Mouse (Mus musculus) urinary bladder, postnatal 10 days (tissue): ENCODE measurements around the gene Brd3os.

Experiments used
- DNase-seq: peaks from one replicate; pipeline ENCODE4 v3.0.0; 2022; ENCODE audit warnings: low spot score

The Brd3os gene

DNA sequence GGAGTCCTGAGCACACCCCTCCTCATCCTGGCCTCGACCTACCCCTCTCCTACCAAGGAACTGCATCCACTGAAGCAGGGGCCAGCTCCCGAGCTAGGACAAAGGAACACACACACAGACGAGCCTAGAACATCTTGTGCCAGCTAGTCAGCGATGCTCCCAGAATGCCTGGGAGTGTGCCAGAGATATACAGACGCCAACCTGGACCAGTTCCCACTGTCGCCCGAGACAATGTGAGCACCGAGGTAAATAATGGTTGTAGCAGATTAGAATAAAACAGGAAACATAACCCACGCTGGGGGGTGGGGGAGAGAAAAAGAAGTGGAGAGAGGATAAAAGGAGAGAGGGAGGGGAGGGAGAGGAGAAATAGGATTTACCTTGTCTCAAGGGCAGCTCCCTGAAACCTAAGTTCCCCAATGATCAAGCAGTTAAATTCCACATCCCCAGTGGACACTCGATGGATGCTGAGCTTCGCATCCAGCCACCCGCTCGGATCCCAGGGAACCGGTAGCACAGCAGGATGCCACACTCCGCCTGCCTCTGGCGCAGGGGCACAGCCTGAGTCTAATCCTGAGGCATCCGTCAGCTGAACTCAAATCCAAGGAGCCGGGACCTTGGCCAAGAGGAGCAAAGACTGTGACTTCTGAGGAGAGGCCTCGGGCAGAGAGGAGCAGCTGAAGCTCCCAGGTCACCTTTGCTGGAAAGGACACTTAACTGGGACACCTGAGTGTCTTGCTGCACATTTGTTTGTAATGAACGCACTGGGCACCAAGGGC is 20.6 kb upstream of the Brd3os start:
- no peak for DNase-seq

DNA sequence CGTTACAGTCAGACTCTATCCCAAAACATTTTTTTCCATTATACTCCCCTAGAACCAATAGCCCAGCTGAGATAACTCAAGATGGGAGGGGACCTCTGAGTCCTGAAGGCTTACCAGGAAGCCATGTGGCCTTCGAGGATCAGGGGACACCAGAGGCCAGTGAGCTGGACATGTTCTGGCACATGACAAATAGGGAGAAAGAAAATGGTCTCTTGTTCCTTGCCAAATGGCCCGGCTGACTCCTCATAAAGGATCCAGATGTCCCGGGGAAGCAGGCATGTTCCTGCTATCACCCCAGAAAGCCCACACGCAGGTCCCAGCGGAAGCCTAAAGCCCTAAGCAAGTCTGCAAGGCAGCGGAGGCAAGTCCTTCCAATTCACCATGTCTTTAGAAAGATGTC is 18.5 kb upstream of the Brd3os start:
- no peak for DNase-seq

DNA sequence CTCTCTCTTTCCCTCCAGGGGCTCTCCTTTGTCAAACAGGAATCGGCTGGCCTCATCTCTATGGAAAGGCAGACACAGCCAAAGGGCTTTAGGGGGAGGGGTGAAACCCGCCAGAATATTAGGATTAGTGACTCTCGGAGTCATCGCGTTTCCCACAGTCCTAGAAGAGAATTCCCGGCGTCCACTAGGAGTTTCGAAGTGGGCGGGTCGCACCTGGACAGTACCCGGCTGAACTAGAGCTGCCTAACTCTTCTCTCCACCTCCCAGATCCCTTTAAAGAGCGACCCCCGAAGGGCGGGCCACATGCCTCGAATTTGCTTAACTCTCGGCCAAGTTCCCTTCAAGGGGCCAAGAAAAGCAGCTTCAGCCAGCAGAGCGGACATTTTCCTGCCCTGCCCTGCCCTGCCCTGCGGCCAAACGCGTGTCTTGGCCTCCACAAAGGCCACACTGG is 16.9 kb upstream of the Brd3os start:
- DNase-seq: no peak

DNA sequence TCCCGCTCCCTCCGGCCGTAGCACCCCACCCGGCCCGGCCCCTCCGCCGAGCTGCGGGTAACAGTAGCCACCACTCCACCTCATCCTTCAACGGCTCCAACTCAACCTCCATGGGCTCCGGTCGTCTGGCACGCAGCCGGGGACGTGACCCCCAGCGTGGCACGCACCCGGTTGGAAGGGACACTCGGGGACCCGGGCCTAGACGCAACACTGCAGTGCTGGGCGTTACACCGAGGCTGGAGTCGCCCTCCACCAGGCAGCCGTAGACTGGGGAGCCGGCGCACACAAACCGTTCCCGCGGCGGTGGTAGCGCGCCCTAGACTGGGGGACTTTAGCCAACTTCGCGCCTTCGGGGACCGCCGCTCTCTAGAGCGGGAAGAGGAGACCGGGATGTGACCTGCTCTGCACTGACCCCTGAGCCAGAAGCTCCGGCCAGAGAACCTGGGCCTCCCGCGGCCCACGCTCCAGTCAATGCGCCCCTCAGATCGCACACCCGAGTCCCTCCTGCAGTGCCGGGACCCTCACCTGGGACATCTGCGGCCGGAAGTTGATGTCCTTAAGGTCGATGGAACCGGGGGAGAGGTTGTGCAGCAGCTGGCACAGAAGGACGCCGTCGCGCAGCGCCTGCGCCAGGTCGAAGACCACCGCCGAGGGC is 16.2 kb upstream of the Brd3os start:
- no peak for DNase-seq

DNA sequence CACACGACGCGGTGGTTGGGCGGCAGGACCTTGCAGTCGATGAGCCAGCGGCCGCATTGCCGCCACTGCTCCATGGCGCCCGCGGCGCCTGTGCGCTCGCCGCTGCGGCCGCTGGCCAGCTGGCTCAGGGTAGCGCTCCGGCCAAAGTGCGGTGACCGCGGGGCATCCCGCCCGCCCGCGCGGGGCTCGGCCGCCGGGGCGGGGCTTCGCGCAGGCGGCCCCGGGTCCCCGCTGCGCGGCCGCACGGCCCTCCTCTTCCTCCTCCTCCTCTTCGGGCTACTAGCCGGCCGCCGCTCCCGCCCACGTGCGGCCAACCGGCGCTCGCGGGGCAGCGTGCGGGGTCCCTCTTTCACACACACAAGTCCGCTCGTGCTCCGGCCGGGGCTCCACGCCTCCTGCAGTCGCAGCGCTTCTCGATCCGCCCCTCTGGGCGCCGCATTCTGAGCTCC is 15.7 kb upstream of the Brd3os start:
- no peak for DNase-seq

DNA sequence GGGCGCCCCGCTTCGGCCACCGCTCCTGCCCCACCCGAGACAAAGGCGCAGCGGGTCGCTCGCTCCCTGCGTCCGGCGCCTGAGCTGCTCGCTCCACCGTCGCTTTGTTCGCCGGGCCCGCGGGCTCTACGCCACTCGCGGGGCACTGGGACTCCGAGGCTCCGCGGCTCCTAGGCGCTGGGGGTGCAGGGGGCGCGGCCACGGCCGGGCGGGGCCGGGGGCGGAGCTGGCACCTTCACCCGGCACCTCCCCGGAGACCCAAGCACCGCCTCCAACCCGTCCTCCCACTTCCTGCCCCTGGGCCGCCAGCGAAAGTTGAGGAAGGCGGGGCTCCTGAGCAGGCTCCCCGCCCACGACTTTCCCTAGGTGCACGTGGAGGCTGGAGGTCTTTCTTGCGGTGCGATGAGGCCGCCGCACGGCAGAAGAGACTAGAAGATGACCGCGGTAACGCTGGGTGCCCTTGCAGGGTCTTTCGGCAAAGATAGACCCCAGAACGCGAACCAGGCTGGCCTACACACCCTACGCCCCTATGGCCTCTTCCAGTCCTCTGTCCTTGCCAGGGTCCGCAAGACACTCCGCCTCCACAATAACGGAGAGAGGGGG is 15.2 kb upstream of the Brd3os start, which contains the start of gene Vav2:
Gene Vav2, minus strand, starts transcription at position 179 of the 603 bp plus-strand sequence.
- DNase-seq: peak; percentile 80

DNA sequence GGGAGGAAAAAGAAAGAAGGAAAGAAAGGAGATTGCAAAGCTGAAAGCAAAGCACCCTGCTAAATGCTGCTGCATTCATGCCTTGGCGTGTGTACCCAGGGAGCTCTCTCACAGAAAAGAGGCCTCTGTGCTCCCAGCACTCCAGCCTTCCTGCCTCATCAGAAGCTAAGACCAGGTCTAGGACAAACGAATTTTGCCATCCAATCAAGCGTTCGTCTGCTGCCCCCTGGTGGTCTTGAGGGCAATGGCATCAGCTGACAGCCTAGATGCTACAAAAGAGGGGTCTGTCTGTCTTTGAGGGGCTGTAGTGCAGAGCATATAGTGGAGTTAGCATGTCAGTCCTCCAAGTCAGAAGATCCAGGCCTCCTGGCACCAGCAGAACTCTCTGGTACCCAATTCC is 14.1 kb upstream of the Brd3os start:
- peak; percentile 40 for DNase-seq

DNA sequence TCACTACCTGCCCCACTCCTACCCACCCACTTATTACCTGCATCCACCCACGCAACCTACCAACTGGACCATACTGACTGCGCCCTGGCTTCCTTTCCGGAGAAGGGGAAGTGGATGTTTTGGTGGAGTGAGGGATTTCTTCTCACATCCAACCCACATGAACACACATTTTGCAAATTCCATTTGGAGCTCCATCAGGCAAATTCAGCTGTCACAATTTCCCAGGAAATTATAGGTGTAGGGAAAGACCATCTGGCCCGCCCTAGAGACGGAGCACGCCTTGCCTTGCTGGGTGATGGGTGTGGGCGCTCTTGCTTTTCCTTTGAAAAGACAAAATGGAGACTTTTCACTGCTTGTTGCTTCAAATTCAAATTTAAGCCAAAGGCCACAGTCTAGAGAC is 11.5 kb upstream of the Brd3os start:
- no peak for DNase-seq

DNA sequence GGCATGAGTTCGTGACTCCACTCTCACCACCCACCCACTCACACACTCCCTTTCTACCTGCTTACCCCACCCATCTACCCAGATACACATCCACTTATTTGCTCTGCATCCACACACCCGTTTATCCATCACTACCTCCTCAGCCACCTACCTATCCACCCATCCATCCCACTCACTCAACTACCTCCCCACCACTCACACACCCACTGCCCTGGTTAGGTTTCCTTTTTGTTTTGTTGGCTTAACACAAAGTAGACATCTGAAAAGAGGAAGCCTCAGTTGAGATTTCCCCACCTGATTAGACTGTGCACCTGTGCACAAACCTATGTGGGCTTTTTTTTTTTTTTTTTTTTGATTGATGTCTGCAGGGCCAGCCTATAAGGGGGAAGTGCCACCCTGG is 9.5 kb upstream of the Brd3os start:
- DNase-seq: no peak

DNA sequence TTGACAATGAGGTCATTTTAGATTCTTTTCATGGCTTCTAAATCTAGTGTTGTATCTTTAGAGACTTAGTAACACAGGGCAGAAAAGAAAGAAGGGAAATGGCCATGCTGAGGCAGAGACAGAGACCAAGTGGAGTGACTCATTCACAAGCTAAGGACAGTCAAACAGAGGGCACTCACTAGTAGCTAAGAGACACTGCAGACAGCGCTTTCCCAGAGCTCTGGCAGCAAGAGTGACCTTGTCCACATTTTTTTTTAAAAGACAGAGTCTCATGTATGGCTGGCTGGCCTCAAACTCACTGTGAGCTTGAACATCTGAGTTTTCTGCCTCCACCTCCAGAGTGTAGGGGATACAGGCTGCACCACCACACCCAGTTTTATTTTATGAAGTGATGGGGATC is 4.2 kb upstream of the Brd3os start:
- no peak for DNase-seq

DNA sequence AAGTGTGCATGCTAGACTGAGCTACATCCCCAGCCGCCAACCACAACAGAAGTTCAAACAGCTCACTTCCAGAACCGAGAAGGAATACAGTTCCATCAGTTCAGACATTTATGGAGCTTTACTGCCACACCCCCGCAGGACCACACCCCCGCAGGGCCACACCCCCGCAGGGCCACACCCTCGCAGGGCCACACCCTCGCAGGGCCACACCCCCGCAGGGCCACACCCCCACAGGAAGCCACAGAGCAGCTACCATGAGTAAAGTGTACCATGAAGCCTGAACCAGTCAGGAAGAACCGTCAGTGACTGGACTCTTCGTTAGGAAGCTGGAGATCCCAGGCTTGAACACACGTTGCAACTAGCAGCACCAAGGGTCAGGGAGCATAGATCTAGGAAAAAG is 3.8 kb upstream of the Brd3os start:
- DNase-seq: no peak

DNA sequence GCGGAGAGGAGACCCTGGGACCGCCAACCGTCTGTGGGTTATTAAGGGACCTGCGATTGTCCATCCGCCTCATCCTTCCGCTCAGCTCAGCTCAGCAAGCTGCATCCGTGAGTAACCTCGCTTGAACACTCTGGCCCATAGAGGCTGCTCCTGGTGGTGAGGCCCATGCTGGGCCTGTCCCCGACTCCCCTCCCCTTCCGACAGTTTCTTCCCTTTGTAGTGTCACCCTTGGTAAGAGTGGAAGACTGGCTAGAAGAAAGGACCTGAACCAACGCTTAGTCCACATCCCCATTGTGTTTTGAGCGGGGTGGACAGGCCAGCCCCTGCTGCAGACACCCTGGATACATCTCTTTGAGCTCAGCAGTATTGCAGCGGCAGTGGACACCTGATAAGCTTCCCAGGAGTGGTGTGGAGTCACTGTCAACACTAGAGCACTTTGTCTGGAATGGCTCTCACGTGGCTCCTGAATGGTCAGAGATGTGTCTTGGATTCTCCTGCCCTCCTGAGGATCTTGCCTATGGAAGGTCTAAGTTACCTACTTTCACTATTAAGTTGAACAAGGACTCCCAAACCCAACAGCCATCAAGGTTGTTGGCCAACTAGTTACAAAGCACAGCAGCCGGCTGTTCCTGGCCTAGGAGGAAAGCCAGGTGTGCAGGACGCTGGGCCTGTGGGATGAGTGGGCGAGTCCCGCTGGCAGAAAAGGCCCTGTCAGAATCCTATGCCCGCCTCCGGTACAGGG is 755 bp downstream of the Brd3os start:
- DNase-seq: no peak

DNA sequence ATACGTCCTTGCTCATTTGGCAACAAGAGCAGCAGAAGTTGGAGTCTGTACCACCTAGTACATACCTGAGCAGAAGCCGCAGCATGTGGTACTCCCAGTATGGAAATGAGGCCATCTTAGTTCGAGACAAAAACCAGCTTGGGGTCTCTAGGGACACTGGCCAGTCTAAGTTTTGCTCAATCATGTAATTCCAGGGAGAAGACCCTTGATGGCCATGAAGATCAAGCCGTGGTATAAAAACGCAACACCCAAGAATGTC is 1.3 kb downstream of the Brd3os start:
- no peak for DNase-seq

DNA sequence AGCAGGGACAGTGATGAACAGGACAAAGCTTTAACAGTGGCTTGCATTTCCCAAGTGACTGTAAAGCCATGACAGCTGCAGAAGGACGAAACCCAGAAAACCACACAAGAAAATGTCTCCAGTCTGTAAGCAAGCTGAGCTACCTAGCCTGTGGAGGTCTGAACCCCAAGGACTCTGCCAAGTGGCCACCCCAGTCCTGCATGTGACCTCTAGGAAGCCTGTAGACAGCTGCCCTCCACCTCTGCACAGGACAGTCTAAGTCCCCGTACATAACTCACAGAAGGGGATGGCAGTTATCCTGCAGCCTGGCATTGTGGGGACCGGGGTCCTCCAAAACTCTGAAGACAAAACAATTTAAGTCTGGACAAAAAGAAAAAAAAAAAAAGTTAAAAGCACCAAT is 3.8 kb downstream of the Brd3os start:
- DNase-seq: no peak

DNA sequence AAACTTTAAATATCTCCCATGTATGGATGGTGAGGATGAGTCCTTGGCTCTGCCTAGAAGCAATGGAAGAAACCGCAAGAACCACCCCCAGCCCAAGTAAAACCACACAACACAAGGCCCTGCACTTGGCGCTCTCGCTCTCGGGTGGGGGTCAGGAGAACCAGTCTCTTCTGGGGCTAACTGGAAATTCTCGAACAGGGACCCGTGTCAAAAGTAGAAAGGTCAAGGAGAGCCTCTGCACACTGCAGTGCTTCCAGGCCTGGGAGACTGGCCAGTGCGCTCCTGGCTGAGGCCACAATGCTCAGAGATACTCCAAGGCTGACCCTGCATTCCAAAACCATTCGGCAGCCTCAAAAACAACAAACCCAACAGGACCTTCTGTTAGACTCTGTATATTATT is 4.7 kb downstream of the Brd3os start:
- DNase-seq: no peak

DNA sequence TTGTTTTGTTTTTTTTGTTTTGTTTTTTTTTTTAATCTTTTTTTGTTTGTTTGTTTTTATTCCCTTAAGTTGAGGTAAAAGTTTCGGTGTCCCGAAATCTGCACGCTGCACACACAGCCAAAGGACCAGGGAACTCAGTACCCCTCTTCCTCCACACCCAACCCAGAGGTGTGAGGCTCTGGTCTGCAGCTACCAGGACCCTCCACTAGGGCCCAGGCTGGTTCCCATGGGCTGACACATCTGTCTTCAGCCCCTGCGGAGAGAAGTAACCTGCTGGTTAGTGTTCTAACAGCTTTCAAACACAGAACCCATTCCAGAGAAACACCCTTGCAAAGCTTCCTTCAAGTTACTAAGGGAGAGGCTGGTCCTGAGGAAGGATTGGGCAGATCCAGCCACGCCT is 5.7 kb downstream of the Brd3os start:
- no peak for DNase-seq

DNA sequence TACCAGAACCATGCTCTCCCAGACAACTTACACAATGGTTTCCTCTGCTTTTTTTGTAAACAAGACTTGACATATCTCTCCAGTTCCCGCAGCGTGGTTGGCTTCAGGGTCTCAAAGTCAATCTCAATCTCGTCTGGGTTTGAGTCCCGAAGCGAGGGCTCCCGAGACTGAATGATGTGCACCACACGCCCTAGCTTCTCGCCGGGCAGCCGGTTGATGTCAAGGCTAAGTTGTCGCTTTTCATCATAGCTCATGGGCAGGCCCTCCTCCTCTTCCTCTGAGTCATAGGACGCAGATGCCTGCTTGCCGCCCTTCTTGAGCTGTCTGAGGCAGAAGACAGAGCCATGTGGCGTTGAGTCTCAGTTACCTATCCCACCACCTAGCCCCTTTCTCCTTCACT is 8.1 kb downstream of the Brd3os start:
- no peak for DNase-seq

DNA sequence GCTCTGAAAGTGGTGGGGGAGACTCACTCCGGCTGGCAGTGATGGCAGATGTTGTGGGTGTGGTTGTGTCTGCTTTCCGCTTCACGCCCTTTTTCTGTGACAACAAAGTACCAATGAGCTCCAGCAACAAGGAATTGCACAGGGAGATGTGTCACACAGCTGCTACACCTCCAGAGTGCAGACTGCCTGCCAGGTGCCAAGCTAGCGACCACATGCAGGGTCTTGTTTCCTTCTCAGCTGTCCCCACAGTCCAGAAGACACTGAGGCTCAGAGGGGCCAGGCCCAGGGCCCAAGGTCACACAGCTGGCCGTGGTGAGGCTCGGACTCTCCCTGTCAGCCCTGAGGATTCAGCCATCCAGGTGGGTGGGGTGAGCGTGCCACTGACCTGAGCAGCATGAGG is 17.6 kb downstream of the Brd3os start:
- DNase-seq: no peak

DNA sequence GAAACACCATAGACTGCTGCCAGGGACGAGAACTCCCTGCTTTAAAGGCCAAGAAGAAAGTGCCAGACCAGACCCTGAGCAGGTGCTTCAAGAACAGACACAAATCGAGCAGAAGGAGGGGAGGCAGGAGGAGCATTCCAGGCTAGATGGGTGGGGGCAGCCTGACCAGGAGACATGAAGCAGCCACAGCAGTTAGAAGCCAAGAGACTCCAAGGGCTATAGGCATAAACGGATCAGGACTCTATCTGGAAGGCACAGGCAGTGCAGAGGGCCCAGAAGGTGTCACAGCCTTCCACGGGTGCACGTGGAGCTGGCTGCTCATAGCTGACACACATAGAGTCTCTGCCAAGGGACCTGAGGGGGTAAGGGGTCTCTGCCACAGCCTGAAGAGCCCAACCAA is 18.0 kb downstream of the Brd3os start:
- DNase-seq: no peak

DNA sequence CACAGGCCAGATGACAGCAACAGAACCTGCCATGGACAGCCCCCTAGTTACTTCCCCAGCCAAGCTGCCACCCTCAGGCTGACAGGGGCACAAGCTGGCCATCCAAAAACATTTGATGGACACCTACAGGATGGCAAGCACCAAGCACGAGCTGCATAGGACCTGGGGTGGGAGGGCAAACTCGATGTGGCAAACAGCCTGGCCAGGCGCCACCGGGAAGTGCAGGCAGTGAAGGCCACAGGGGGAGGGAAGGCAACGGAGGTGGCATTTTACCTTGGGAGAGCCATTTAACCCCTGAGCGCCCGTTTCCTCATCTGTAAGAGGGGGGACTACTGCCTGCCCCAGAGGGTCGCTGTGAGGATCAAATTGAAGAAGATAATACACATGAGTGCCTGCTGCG is 18.5 kb downstream of the Brd3os start:
- DNase-seq: no peak

DNA sequence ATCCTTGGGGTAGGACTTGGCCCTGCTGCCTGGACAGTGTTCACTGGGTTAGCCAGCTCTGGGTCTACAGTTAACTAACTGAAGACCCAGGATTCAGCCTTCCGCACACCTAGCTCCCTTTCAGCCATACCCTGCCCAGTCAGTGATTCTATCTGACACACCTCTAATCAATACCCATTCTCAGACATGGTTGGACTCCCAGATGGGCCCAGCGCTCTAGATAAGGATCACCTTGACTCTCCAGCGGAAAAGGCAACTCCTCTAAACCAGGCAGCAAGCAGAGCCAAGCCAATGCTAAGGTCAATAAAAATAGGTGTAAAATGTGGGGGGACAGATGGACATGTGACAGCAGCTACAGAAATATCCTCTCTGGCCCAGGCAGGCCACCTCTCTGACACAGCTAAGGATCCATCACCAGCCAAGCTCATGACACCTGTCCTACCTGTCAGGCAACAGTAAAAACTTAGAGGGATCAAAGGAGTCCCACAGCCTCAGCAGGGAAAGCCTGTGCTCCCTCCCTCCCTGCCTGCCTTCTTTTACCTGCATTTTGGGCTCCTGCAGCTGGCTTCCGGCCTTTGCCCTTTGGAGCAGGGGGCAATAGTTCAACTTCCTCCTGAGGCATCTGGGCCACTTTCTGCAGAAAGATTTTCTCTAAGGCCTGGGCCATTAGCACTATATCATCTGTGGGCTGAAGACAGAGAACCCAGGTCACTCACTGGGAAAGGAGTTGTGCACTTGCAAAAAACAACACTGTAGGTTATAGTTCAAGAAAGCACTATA is 19.9 kb downstream of the Brd3os start:
- DNase-seq: no peak

DNA sequence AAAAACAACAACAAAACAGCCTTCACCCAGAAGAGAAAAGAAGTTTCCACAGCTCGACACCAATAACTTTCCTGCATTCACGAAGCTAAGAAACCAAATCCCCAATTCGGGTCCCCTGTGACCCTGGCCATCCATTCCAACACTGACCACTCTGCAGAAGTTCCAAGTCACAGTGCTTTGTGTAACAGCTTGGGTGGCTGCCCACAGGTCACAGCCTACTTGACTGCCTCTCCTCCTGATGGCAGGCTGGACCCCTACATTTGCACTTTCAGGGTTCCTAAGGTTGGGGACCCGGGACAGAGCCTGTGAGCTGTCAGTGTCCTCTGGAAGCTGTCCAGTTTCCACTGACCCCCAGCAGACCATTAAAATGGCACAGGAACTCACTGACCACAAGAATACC is 20.8 kb downstream of the Brd3os start:
- DNase-seq: no peak
